Mouse (Mus musculus) embryonic fibroblast, embryonic 13.5 days (primary cell): ENCODE measurements around the gene Scml4.

Experiments
- CTCF ChIP-seq: IDR thresholded peaks from 2 replicates; pipeline ENCODE4 v1.5.1; 2011; ENCODE audit warnings: mild to moderate bottlenecking, control low read depth, low read length, moderate library complexity, borderline replicate concordance; ENCODE audit not compliant: insufficient read depth
- POLR2A ChIP-seq: IDR thresholded peaks from 2 replicates; pipeline ENCODE4 v1.6.1; 2011; ENCODE audit warnings: low read depth, mild to moderate bottlenecking, control low read depth, low read length, moderate library complexity

- TF ChIP-seq POLR2A (no peak), CTCF (no peak)
Measured at GRCm38 (mm10) chr10:42827155-42827554, 33.0 kb upstream of the Scml4 start.
